Mouse (Mus musculus) CH12.LX (cell line): Measurements from ENCODE around the gene Rpl36-ps4. TPM values are rescaled to one million over a fixed set of nuclear protein-coding genes. Genes with fewer than 3 reads are reported as not detected.

Experiments
- DNase-seq: peaks from one replicate; pipeline ENCODE4 v3.0.0-alpha.2; 2013; ENCODE audit errors: extremely low read depth
- H3K27ac ChIP-seq: 2 replicates; pipeline ENCODE4 v1.5.1; 2012; ENCODE audit warnings: low read depth, mild to moderate bottlenecking, control low read depth, moderate library complexity; ENCODE audit not compliant: insufficient read depth
- H3K27me3 ChIP-seq: replicated peaks from 2 replicates; pipeline ENCODE3; 2012; ENCODE audit warnings: inconsistent platforms
- H3K36me3 ChIP-seq, 2 experiments: replicated peaks in 1 of 2; 2 replicates each; pipeline versions ENCODE3 to v1.6.1; 2012; ENCODE audit warnings: inconsistent platforms in 1 of 2, low read length in 1 of 2, mild to moderate bottlenecking in 1 of 2, mixed read lengths in 1 of 2, moderate library complexity in 1 of 2; ENCODE audit not compliant: control insufficient read depth in 1 of 2, insufficient read depth in 1 of 2
- H3K4me1 ChIP-seq, 2 experiments: 2 replicates each; pipeline ENCODE4 v1.6.1; 2012; ENCODE audit warnings: inconsistent platforms in 1 of 2, moderate library complexity in 1 of 2; ENCODE audit not compliant: insufficient read depth in 2 of 2, control insufficient read depth in 1 of 2
- H3K4me2 ChIP-seq: 2 replicates; pipeline ENCODE4 v1.6.1; 2012; ENCODE audit warnings: low read depth, mild to moderate bottlenecking, control low read depth; ENCODE audit not compliant: poor library complexity, insufficient read depth, severe bottlenecking
- H3K4me3 ChIP-seq, 3 experiments: fragments of 150-350 bp in 1 of 3; sonication (generic) in 1 of 3; replicated peaks in 1 of 3; 2 replicates each; pipeline versions ENCODE3 to v1.5.1; 2011 to 2012; ENCODE audit warnings: low read depth in 2 of 3, low read length in 2 of 3, mild to moderate bottlenecking in 2 of 3, moderate library complexity in 2 of 3, control low read depth in 1 of 3, improper control_type of control experiment in 1 of 3, inconsistent platforms in 1 of 3, mixed read lengths in 1 of 3; ENCODE audit not compliant: poor library complexity in 1 of 3
- H3K79me2 ChIP-seq: replicated peaks from 2 replicates; pipeline ENCODE4 v1.6.1; 2012; ENCODE audit warnings: mild to moderate bottlenecking, moderate library complexity; ENCODE audit not compliant: control insufficient read depth, poor library complexity, insufficient read depth, severe bottlenecking; ENCODE audit errors: extremely low read depth
- H3K9ac ChIP-seq: 2 replicates; pipeline ENCODE4 v1.6.1; 2012; ENCODE audit warnings: low read depth, mild to moderate bottlenecking, control low read depth, moderate library complexity; ENCODE audit not compliant: insufficient read depth
- H3K9me3 ChIP-seq: replicated peaks from 2 replicates; pipeline ENCODE3; 2012; ENCODE audit warnings: low read length, inconsistent platforms, mixed read lengths
- BHLHE40 ChIP-seq: IDR thresholded peaks from 2 replicates; pipeline ENCODE4 v1.6.1; 2011; ENCODE audit warnings: mild to moderate bottlenecking, low read depth, low read length, improper control_type of control experiment
- CHD2 ChIP-seq: IDR thresholded peaks from 2 replicates; pipeline ENCODE4 v1.6.1; 2011; ENCODE audit warnings: low read length, improper control_type of control experiment
- ELF1 ChIP-seq: IDR thresholded peaks from 2 replicates; pipeline ENCODE4 v1.6.1; 2014; ENCODE audit warnings: low read depth, mild to moderate bottlenecking, inconsistent platforms, low read length, improper control_type of control experiment
- EP300 ChIP-seq: IDR thresholded peaks from 2 replicates; pipeline ENCODE4 v1.6.1; 2011; ENCODE audit warnings: low read length, improper control_type of control experiment
- GABPA ChIP-seq: IDR thresholded peaks from 2 replicates; pipeline ENCODE4 v1.6.1; 2012; ENCODE audit warnings: low read depth, low read length, improper control_type of control experiment, inconsistent platforms; ENCODE audit not compliant: insufficient replicate concordance
- HCFC1 ChIP-seq: IDR thresholded peaks from 2 replicates; pipeline ENCODE4 v1.6.1; 2012; ENCODE audit warnings: low read depth, mild to moderate bottlenecking, inconsistent platforms, low read length, improper control_type of control experiment
- IRF4 ChIP-seq: IDR thresholded peaks from 2 replicates; pipeline ENCODE4 v1.6.1; 2014; ENCODE audit warnings: low read depth, mild to moderate bottlenecking, inconsistent platforms, low read length, improper control_type of control experiment
- JUN ChIP-seq: IDR thresholded peaks from 2 replicates; pipeline ENCODE4 v1.6.1; 2011; ENCODE audit warnings: low read depth, mild to moderate bottlenecking, low read length, improper control_type of control experiment, moderate library complexity; ENCODE audit not compliant: insufficient read depth
- KAT2A ChIP-seq: IDR thresholded peaks from 2 replicates; pipeline ENCODE4 v1.6.1; 2012; ENCODE audit warnings: low read length, improper control_type of control experiment, inconsistent platforms; ENCODE audit not compliant: insufficient replicate concordance
- MAFK ChIP-seq: IDR thresholded peaks from 2 replicates; pipeline ENCODE4 v1.6.1; 2011; ENCODE audit warnings: low read length, improper control_type of control experiment; ENCODE audit not compliant: insufficient replicate concordance
- MAX ChIP-seq: IDR thresholded peaks from 2 replicates; pipeline ENCODE4 v1.6.1; 2011; ENCODE audit warnings: low read length, improper control_type of control experiment
- MAZ ChIP-seq: IDR thresholded peaks from 2 replicates; pipeline ENCODE4 v1.6.1; 2012; ENCODE audit warnings: low read depth, mild to moderate bottlenecking, inconsistent platforms, low read length, improper control_type of control experiment, moderate library complexity
- MEF2A ChIP-seq: IDR thresholded peaks from 2 replicates; pipeline ENCODE4 v1.6.1; 2014; ENCODE audit warnings: low read depth, mild to moderate bottlenecking, inconsistent platforms, low read length, improper control_type of control experiment, borderline replicate concordance
- MYC ChIP-seq: IDR thresholded peaks from 2 replicates; pipeline ENCODE4 v1.6.1; 2011; ENCODE audit warnings: low read depth, mild to moderate bottlenecking, improper control_type of control experiment, low read length
- NELFE ChIP-seq: IDR thresholded peaks from 2 replicates; pipeline ENCODE4 v1.6.1; 2011; ENCODE audit warnings: low read depth, low read length, improper control_type of control experiment
- NRF1 ChIP-seq: IDR thresholded peaks from 2 replicates; pipeline ENCODE4 v1.6.1; 2014; ENCODE audit warnings: low read depth, mild to moderate bottlenecking, inconsistent platforms, low read length, improper control_type of control experiment, moderate library complexity
- POLR2AphosphoS2 ChIP-seq: IDR thresholded peaks from 2 replicates; pipeline ENCODE4 v1.6.1; 2011; ENCODE audit warnings: low read depth, low read length, improper control_type of control experiment
- RCOR1 ChIP-seq: conservative IDR thresholded peaks from 2 replicates; pipeline ENCODE4 v1.6.1; 2012; ENCODE audit warnings: low read depth, mild to moderate bottlenecking, inconsistent platforms, low read length, improper control_type of control experiment
- SIN3A ChIP-seq: IDR thresholded peaks from 2 replicates; pipeline ENCODE4 v1.6.1; 2012; ENCODE audit warnings: low read length, improper control_type of control experiment, inconsistent platforms
- SMC3 ChIP-seq: IDR thresholded peaks from 2 replicates; pipeline ENCODE4 v1.6.1; 2011; ENCODE audit warnings: low read depth, low read length, improper control_type of control experiment
- USF1 ChIP-seq: IDR thresholded peaks from 2 replicates; pipeline ENCODE4 v1.6.1; 2014; ENCODE audit warnings: low read depth, mild to moderate bottlenecking, inconsistent platforms, low read length, improper control_type of control experiment
- USF2 ChIP-seq: conservative IDR thresholded peaks from 2 replicates; pipeline ENCODE4 v1.6.1; 2011; ENCODE audit warnings: low read depth, low read length, improper control_type of control experiment
- ZC3H11A ChIP-seq: IDR thresholded peaks from 2 replicates; pipeline ENCODE4 v1.6.1; 2012; ENCODE audit warnings: low read depth, mild to moderate bottlenecking, inconsistent platforms, low read length, improper control_type of control experiment
- ZKSCAN1 ChIP-seq: IDR thresholded peaks from 2 replicates; pipeline ENCODE4 v1.6.1; 2012; ENCODE audit warnings: low read depth, inconsistent platforms, low read length, improper control_type of control experiment, borderline replicate concordance
- dilution Hi-C: fragments of 300-500 bp; cut with MboI; formaldehyde crosslinking; loops from 2 replicates; pipeline ENCODE4 v1.14.3; 2020; ENCODE audit warnings: low sequenced_read_pairs; ENCODE audit not compliant: extremely low pct_unique_long_range_greater_than_20kb, extremely low pct_ligation_motif_present
- in situ Hi-C: fragments of 300-500 bp; cut with MboI; formaldehyde crosslinking; loops from 3 replicates; pipeline ENCODE4 v1.14.3; 2019; ENCODE audit warnings: low sequenced_read_pairs, low pct_ligation_motif_present, low pct_unique_long_range_greater_than_20kb, mixed read lengths
- polyA plus RNA-seq: library from polyadenylated mRNA; unstranded; fragments of >175 nt; gene quantifications from 2 replicates; pipeline ENCODE4 v1.2.1, GENCODE M21; 2012; ENCODE audit warnings: low read depth; ENCODE audit not compliant: insufficient read length
- total RNA-seq, 2 experiments: library from RNA; depleted of rRNA; stranded (reverse); fragments of 300-350 nt in 1 of 2; fragments of >200 nt in 1 of 2; gene quantifications; 2 replicates each; pipeline ENCODE4 v1.2.3; 2012 to 2014

Gene Rpl36-ps4
- total and polyA plus RNA-seq, 3 experiments, result not detected

DNA sequence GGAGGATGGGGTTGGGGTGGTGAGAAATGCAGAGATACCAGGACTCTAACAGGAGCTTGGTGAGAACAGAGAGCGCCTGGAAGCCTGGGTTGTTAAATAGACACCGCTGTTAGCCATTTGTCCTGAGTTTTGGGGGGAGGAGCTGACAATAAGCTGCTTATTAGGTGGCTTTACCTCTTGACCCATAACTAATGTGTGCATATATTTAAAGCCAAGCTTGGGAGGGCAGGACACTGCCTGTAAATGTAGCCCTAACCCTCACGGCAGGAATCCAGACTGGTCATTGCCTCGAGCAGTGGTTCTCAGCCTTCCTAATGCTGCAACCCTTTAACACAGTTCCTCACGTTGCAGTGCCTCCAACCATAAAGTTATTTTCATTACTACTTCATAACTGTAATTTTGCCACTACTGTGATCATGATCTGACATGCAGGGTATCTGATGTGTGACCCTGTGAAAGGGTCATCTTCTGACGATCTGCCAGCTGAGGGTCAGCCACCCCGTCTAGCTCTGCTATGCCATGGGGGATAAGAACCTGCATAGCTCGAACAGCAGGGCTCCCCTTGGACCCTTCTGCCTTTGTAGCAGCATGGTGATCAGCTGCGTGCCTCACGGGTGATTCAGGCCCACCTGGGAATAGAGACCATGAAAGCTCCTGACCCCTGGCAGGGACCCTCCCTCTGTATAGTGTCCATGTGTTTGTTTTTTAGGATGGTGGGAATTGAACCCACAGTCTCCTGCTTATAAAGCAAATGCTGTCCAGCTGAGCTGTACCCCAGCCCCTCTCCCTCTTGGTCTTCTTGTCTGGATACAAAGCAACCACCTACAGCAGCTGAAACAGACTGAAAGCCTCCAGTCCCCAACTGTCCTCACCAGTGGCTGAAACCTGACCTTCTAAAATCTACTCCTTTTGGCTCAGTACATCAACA is 42.0 kb upstream of the Rpl36-ps4 start:
- dilution Hi-C loops (no loop called here), in situ Hi-C loops (loop anchor here (25.0 kb wide), 1 partner anchor 633 kb away; no protein-coding TSS in a partner anchor)
- Histone ChIP-seq H3K79me2 (no peaks in the 10 kb centered on the region), H3K9ac (no peak overlapping the region), H3K4me3 (no peak overlapping the region), H3K4me1 (no peaks in the 10 kb centered on the region), H3K9me3 (no peaks in the 10 kb centered on the region), H3K27ac (no peak overlapping the region), H3K36me3 (no peaks in the 10 kb centered on the region), H3K27me3 (no peaks in the 10 kb centered on the region), H3K4me2 (no peak overlapping the region)
- DNase-seq, result no peak
- TF ChIP-seq SMC3, result no peak
- no peak for TF ChIP-seq NRF1
- no peak for TF ChIP-seq RCOR1
- TF ChIP-seq KAT2A, result no peak
- no peak for TF ChIP-seq MAFK
- no peak for TF ChIP-seq EP300
- no peak for TF ChIP-seq USF1
- no peak for TF ChIP-seq ZC3H11A
- no peak for TF ChIP-seq GABPA
- TF ChIP-seq NELFE, result no peak
- no peak for TF ChIP-seq MYC
- no peak for TF ChIP-seq SIN3A

DNA sequence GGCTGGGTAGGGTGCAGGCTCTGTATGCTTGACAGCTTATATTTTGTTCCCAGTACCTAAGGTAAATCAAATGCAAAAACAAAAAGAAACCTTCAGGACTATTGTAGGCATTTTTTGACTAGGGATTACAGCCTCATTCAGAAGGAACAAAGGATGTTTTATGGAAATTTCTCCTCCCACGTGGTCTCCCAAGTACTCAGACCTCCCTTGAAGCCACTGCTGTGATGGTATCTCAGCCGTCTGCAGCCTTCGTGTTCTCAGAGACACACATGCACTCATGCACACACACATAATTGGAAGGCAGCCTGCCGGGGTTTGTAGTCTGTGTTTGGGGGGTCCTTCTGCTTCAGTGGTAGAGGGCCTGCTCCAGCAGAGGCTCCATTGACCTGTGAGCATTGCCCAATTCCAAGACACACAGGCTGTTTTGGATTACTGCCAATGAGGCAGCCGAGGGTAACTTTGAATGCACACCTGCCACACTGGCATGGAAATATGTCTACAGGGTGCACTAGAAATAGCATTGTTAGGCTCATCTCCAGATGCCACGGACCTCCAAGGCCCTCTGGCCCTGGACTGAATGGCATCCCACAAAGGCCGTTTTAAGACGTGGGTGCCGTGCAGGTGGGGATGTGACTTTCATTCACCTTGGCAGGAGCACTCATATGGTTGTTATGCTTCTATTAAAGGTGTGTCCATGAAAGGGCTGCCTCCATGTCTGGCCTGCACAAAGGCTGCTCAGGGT is 41.1 kb upstream of the Rpl36-ps4 start:
- DNase-seq, result no peak
- in situ Hi-C loops (loop anchor here (10.0 to 25.0 kb wide), 2 partner anchors 65 to 633 kb away; no protein-coding TSS in a partner anchor), dilution Hi-C loops (no loop called here)
- Histone ChIP-seq H3K9ac (no peak overlapping the region), H3K9me3 (no peaks in the 10 kb centered on the region), H3K27ac (no peak overlapping the region), H3K36me3 (no peaks in the 10 kb centered on the region), H3K4me2 (no peak overlapping the region), H3K4me1 (no peaks in the 10 kb centered on the region), H3K27me3 (no peaks in the 10 kb centered on the region), H3K79me2 (no peaks in the 10 kb centered on the region), H3K4me3 (no peak overlapping the region)
- TF ChIP-seq HCFC1 (no peak), CHD2 (no peak), USF2 (no peak), KAT2A (no peak), BHLHE40 (no peak), SMC3 (no peak), MEF2A (no peak), MYC (no peak), RCOR1 (no peak), MAX (no peak), USF1 (no peak), NELFE (no peak), MAZ (no peak), ZKSCAN1 (no peak), JUN (no peak), ZC3H11A (no peak), NRF1 (no peak), ELF1 (no peak), POLR2AphosphoS2 (no peak), IRF4 (no peak)
